Mouse (Mus musculus): ENCODE measurements around the gene Tgfbr1. TPM values are rescaled to one million over a fixed set of nuclear protein-coding genes. Genes with fewer than 3 reads are reported as not detected.

Gene Tgfbr1
- 99.1 and 103 TPM in 2 replicates for polyA plus RNA-seq (2016; fragmentation: Nextera tagmentation; extraction: Ambion mirVana)

DNA sequence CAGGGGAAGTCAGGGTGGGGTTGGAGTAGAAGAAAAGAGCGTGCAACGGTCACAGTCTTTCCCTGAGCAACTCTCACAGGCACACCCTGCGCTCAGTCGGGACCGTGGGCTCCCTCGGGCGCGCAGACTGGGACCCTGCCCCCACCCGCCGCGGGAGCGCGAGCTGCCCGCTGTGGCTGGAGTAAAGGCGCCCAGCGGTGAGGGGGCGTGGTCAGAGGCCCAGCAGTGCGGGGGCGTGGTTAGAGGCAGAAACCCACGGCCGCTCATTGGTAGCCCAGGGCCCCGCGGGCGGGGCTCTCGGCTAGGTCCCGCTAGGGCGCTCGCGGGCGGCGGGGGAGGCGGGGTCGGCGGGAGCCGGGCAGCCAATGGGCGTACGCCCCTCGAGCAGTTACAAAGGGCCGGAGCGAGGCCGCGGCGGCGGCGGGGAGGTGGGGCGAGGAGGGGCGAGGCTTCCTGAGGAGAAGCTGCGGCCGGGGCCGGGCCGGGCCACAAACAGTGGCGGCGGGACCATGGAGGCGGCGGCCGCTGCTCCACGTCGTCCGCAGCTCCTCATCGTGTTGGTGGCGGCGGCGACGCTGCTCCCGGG lies at the start of gene Tgfbr1:
Gene Tgfbr1 (plus strand): TSS at position 420 of the 586 bp plus-strand sequence.
- peaks cover 12% of the 10 kb centered on the region for H3K27me3 ChIP-seq
- H3K9ac ChIP-seq = peak within 1 kb of the TSS; percentile 95
- peak within 1 kb of the TSS; percentile 96 for H3K4me3 ChIP-seq (replicated peaks)
- ATAC-seq (ENCODE audit: low FRiP score) = peak; percentile 99
- peak within 1 kb of the TSS; percentile 95 for H3K27ac ChIP-seq
- peak within 1 kb of the TSS; percentile 95 for H3K4me2 ChIP-seq
- no peaks in the 10 kb centered on the region for H3K9me3 ChIP-seq
- no peaks in the 10 kb centered on the region for H3K36me3 ChIP-seq (replicated peaks)
- H3K4me1 ChIP-seq = peaks cover 34% of the 10 kb centered on the region
- WGBS = under 1% methylated on average over 31 of the region's 65 CpGs

DNA sequence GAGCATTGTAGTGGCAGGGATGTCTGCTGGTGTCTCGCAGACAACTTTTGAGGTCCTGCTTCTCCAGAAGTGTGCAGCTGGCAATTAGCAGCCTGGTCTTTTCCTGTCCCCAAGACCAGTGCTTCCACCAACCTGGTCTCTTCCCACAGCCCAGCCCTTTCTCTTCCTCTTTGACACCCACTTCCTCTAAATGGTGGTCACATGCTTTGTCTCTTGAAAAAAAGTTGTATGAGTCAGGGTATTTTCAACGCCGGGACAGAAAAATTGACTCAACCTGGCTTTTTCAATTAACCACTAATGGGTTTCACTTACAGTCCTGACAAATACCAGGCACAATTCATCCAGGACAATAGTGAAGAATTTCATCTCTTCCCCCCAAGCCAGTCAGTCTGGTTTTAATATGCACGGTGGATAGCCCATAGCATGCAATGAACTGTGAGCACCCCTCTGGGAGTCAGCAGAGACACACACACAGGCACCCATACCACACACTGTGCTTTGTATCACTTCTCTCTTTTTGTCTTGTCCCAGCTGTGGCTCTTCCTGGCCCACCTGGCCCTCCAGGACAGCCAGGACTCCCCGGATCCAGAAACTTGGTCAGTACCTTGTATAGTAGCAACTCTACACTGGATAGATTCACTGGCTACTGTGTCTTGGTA lies 49.6 kb upstream of the Tgfbr1 start:
- no peaks in the 10 kb centered on the region for H3K27me3 ChIP-seq
- WGBS = 71% methylated on average over 5 of the region's 5 CpGs
- H3K4me3 ChIP-seq (replicated peaks) = no peak overlapping the region
- H3K27ac ChIP-seq = no peak overlapping the region
- H3K4me1 ChIP-seq = no peaks in the 10 kb centered on the region
- no peaks in the 10 kb centered on the region for H3K9me3 ChIP-seq
- H3K4me2 ChIP-seq = no peak overlapping the region
- ATAC-seq (ENCODE audit: low FRiP score) = no peak
- no peak overlapping the region for H3K9ac ChIP-seq
- H3K36me3 ChIP-seq (replicated peaks) = no peaks in the 10 kb centered on the region

- Histone ChIP-seq H3K4me2 (no peak overlapping the region), H3K27ac (no peak overlapping the region), H3K9ac (no peak overlapping the region), H3K27me3 (no peaks in the 10 kb centered on the region), H3K4me3 (replicated peaks) (no peak overlapping the region), H3K9me3 (no peaks in the 10 kb centered on the region), H3K36me3 (replicated peaks) (no peaks in the 10 kb centered on the region), H3K4me1 (no peaks in the 10 kb centered on the region)
- 91% methylated on average over 12 of the region's 12 CpGs for WGBS
- no peak for ATAC-seq (ENCODE audit: low FRiP score)
Measured at GRCm38 (mm10) chr4:47309886-47310625, 43.0 kb upstream of the Tgfbr1 start.

GRCm38 (mm10) chr4:47310812-47311211 lies 42.2 kb upstream of the Tgfbr1 start:
- H3K4me3 ChIP-seq (replicated peaks) = no peak overlapping the region
- H3K27me3 ChIP-seq = no peaks in the 10 kb centered on the region
- no peak overlapping the region for H3K4me2 ChIP-seq
- H3K9me3 ChIP-seq = no peaks in the 10 kb centered on the region
- 83% methylated on average over 6 of the region's 6 CpGs for WGBS
- no peaks in the 10 kb centered on the region for H3K36me3 ChIP-seq (replicated peaks)
- no peak overlapping the region for H3K9ac ChIP-seq
- no peak for ATAC-seq (ENCODE audit: low FRiP score)
- no peak overlapping the region for H3K27ac ChIP-seq
- H3K4me1 ChIP-seq = no peaks in the 10 kb centered on the region

DNA sequence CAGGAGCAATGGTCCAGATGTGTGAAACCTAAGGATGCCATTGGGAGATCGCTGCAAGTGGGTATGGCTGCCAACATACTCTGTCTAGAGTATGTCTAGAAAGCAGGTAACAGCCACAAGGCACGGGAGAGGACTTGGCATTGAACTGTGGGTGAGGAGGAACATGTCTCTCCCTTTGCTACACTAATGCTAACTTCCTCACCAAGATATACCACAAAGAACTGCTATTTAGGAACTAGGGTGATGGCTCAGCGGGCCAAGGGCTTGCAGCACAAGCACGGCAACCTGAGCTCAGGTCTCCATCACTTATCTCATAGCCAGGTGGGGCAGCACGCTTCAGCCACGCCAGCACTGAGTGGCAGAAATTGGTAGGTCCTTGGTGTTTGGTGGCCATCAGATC lies 41.6 kb upstream of the Tgfbr1 start:
- no peak for ATAC-seq (ENCODE audit: low FRiP score)
- H3K27me3 ChIP-seq = no peaks in the 10 kb centered on the region
- WGBS = 89% methylated on average over 6 of the region's 6 CpGs
- no peak overlapping the region for H3K4me2 ChIP-seq
- H3K9me3 ChIP-seq = no peaks in the 10 kb centered on the region
- no peak overlapping the region for H3K27ac ChIP-seq
- H3K4me3 ChIP-seq (replicated peaks) = no peak overlapping the region
- no peak overlapping the region for H3K9ac ChIP-seq
- H3K4me1 ChIP-seq = no peaks in the 10 kb centered on the region
- no peaks in the 10 kb centered on the region for H3K36me3 ChIP-seq (replicated peaks)

- H3K36me3 ChIP-seq (replicated peaks) = no peaks in the 10 kb centered on the region
- 80% methylated on average over 7 of the region's 7 CpGs for WGBS
- no peaks in the 10 kb centered on the region for H3K4me1 ChIP-seq
- no peak for ATAC-seq (ENCODE audit: low FRiP score)
- H3K27ac ChIP-seq = no peak overlapping the region
- no peak overlapping the region for H3K4me3 ChIP-seq (replicated peaks)
- no peaks in the 10 kb centered on the region for H3K27me3 ChIP-seq
- H3K9ac ChIP-seq = no peak overlapping the region
- no peak overlapping the region for H3K4me2 ChIP-seq
- no peaks in the 10 kb centered on the region for H3K9me3 ChIP-seq
Measured at GRCm38 (mm10) chr4:47311929-47312328, 41.1 kb upstream of the Tgfbr1 start.

DNA sequence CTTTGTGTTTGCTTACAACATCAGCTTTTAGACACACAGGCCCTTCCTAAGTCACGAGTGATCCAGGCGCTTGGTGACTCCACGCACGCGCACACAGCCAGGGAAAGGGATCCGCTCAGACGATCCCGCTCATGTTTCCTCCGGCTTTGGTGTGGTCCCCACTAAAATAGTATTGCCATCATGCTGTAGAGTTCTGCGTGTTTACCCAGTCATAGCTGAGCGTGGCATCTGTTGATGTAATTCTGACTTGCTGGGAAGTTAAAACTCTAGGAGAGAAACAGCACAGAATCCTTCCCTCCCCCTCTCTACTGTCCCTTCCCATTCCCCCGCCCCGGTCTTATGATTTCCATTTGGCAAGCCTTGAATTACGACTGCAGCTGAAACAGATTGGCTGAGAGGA lies 40.3 kb upstream of the Tgfbr1 start:
- no peaks in the 10 kb centered on the region for H3K4me1 ChIP-seq
- 85% methylated on average over 14 of the region's 14 CpGs for WGBS
- no peak overlapping the region for H3K27ac ChIP-seq
- H3K9me3 ChIP-seq = no peaks in the 10 kb centered on the region
- H3K27me3 ChIP-seq = no peaks in the 10 kb centered on the region
- H3K9ac ChIP-seq = no peak overlapping the region
- no peak for ATAC-seq (ENCODE audit: low FRiP score)
- H3K4me2 ChIP-seq = no peak overlapping the region
- H3K36me3 ChIP-seq (replicated peaks) = no peaks in the 10 kb centered on the region
- no peak overlapping the region for H3K4me3 ChIP-seq (replicated peaks)

GRCm38 (mm10) chr4:47313710-47314410 lies 39.2 kb upstream of the Tgfbr1 start:
- no peak overlapping the region for H3K4me3 ChIP-seq (replicated peaks)
- 87% methylated on average over 8 of the region's 8 CpGs for WGBS
- H3K9ac ChIP-seq = no peak overlapping the region
- H3K27me3 ChIP-seq = no peaks in the 10 kb centered on the region
- ATAC-seq (ENCODE audit: low FRiP score) = no peak
- H3K4me1 ChIP-seq = no peaks in the 10 kb centered on the region
- H3K9me3 ChIP-seq = no peaks in the 10 kb centered on the region
- H3K4me2 ChIP-seq = no peak overlapping the region
- no peaks in the 10 kb centered on the region for H3K36me3 ChIP-seq (replicated peaks)
- no peak overlapping the region for H3K27ac ChIP-seq

DNA sequence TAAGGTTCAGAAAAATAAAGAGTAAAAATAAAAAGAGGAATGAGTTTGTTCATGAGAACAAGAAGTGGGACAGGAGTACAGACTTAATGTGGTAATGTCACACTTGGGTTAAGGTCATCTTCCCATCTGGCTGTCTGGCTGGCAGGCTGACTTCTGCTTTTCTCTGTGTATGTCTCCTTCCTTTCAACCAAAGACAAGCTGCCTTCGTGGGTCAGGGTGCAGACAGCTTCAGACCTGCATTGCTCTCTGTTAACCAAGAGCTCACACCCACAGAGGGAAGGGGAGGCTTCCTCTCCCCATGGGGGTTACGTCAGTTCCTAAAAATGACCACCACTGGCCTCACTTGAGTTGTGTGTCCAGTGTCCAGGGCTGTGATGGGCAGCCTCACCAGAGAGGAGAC lies 37.6 kb upstream of the Tgfbr1 start:
- 80% methylated on average over 2 of the region's 2 CpGs for WGBS
- H3K9me3 ChIP-seq = no peaks in the 10 kb centered on the region
- H3K27ac ChIP-seq = no peak overlapping the region
- no peaks in the 10 kb centered on the region for H3K36me3 ChIP-seq (replicated peaks)
- H3K27me3 ChIP-seq = no peaks in the 10 kb centered on the region; the same call in 1 of the 2 replicates
- no peak overlapping the region for H3K9ac ChIP-seq
- H3K4me3 ChIP-seq (replicated peaks) = no peak overlapping the region
- H3K4me1 ChIP-seq = no peaks in the 10 kb centered on the region
- no peak for ATAC-seq (ENCODE audit: low FRiP score)
- no peak overlapping the region for H3K4me2 ChIP-seq

DNA sequence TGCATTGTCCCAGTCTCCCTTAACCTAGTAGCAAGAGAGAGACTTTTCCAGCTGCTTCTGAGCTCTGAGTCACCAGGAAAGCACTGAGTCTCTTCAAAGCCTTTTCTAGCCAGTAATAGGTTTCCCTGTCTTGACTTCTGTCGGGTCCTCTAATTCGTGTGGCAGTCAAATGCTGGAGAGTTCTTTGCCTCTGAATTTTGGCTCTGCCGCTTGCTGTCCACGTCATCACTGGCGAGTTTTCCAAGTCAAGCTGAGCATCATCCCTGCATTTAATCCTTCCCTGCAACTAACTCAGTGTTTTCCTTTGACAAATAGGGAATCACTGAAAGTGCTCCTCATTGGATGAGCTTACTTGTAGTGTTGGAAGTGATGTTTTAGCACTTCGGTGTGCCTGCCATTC lies 36.6 kb upstream of the Tgfbr1 start:
- Histone ChIP-seq H3K9ac (no peak overlapping the region), H3K4me3 (replicated peaks) (no peak overlapping the region), H3K4me2 (no peak overlapping the region), H3K27me3 (no peaks in the 10 kb centered on the region; the same call in 1 of the 2 replicates), H3K9me3 (no peaks in the 10 kb centered on the region), H3K4me1 (no peaks in the 10 kb centered on the region), H3K27ac (no peak overlapping the region), H3K36me3 (replicated peaks) (no peaks in the 10 kb centered on the region)
- ATAC-seq (ENCODE audit: low FRiP score) = no peak
- 82% methylated on average over 6 of the region's 6 CpGs for WGBS

- ATAC-seq (ENCODE audit: low FRiP score) = no peak
- Histone ChIP-seq H3K4me3 (replicated peaks) (no peak overlapping the region), H3K9ac (no peak overlapping the region), H3K9me3 (no peaks in the 10 kb centered on the region), H3K4me1 (no peaks in the 10 kb centered on the region), H3K27ac (no peak overlapping the region), H3K4me2 (no peak overlapping the region), H3K36me3 (replicated peaks) (no peaks in the 10 kb centered on the region), H3K27me3 (no peaks in the 10 kb centered on the region; the same call in 1 of the 2 replicates)
- 93% methylated on average over 10 of the region's 10 CpGs for WGBS
Measured at GRCm38 (mm10) chr4:47319561-47320321, 33.3 kb upstream of the Tgfbr1 start.

- no peaks in the 10 kb centered on the region for H3K36me3 ChIP-seq (replicated peaks)
- no peaks in the 10 kb centered on the region; the same call in 1 of the 2 replicates for H3K27me3 ChIP-seq
- H3K9me3 ChIP-seq = no peaks in the 10 kb centered on the region
- H3K4me2 ChIP-seq = no peak overlapping the region
- no peak for ATAC-seq (ENCODE audit: low FRiP score)
- no peak overlapping the region for H3K4me3 ChIP-seq (replicated peaks)
- H3K9ac ChIP-seq = no peak overlapping the region
- 81% methylated on average over 3 of the region's 3 CpGs for WGBS
- H3K4me1 ChIP-seq = no peaks in the 10 kb centered on the region
- no peak overlapping the region for H3K27ac ChIP-seq
Measured at GRCm38 (mm10) chr4:47322315-47322714, 30.7 kb upstream of the Tgfbr1 start.
